Mouse (Mus musculus) lung, adult 2 months (tissue): ENCODE data around the gene Gm5771.
"Not testable (repeated sequence)": the region's sequence is repeated elsewhere in the genome, so short reads cannot be mapped to it uniquely, and the experiment has no call there.

Source experiments
- CTCF ChIP-seq: fragments of 200-500 bp; IDR thresholded peaks from 2 replicates; pipeline ENCODE4 v1.5.1; 2011; ENCODE audit warnings: mild to moderate bottlenecking, low read length, control low read depth; ENCODE audit not compliant: insufficient read depth
- POLR2A ChIP-seq: fragments of 200-500 bp; IDR thresholded peaks from 2 replicates; pipeline ENCODE4 v1.6.1; 2011; ENCODE audit warnings: low read depth, mild to moderate bottlenecking, control low read depth, low read length, borderline replicate concordance; ENCODE audit errors: extremely low read depth

DNA sequence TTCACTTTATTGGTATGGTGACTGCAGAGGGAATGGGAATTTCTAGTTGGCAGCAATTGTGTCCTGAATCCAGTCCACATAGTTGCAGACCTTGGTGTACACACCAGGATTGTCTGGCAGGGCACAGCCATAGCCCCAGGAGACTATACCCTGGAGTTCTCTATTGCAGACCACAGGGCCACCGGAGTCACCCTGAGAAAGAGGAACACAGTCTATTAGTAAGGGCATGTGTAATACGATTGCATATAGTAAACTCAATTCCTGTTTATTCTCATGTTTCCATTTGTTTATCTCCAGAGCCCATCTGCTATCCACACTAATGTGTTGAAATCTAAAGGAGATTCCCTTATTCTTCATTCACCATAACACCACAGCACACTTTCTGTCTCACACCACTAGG lies 18.4 kb upstream of the Gm5771 start:
- TF ChIP-seq POLR2A, CTCF: not testable (repeated sequence)
